Comparison of ENCODE assay signal across 8 mouse cellular contexts in the genomic region with DNA sequence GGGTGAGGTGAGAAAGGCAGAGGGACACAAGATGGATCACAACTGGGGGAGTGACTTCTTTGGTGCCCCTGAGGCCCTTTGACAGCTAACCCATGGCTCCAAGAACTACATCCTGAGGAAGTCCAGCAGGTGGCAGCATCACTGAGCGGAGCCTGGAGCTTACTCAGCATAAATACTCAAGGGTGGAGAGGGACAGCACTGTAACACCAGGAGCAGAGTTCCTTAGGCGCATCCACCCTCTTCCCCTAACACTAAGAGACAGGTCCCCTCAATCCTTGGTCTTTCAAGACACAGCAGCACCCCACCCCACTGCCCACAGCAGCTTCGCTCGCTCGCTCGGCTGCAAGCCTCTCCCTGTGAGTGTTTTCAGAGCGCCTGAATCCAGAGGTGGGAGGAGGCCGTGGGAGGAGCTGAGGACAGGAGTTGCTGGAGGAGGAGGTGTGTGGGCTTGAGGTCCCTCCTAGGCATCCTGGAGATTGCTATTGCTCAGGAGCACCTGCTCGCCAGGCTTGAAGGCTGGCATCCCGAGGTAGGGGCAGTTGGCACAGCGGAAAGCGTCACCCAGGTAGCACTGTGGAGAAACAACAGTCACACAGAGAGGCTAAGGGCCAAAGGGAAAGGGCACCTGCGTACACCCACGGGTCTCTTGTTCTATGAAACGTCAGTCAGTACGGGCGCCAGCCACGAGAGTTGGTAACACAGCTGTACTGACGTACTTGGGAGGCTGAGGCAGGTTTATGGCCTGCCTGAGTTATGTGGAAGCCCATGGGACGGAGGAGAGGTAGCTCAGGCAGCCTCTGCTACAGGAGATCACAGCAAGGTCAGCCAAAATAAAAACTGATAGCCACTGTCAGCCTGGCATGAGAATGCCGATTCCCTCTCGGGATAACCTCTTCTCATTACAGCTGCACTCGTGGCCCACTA. TPM values are rescaled to one million over a fixed set of nuclear protein-coding genes. Genes with fewer than 3 reads are reported as not detected.
DNase-seq lines count a peak whose midpoint lies in the region; ATAC-seq lines count a peak whose summit lies in the region.

No protein-coding gene starts in this region.

- no peak overlapping the region for H3K27ac ChIP-seq in embryonic facial prominence, embryonic 11.5 days (replicated peaks; ENCODE audit: low read depth, low read length)
- no peak overlapping the region for H3K27ac ChIP-seq in heart, embryonic 16.5 days (ENCODE audit: low read length)

- H3K9me3 ChIP-seq in embryonic facial prominence, embryonic 11.5 days (replicated peaks; ENCODE audit: control insufficient read depth, low read length): no peaks in the 10 kb centered on the region
- no peaks in the 10 kb centered on the region for H3K9me3 ChIP-seq in heart, embryonic 16.5 days (replicated peaks; ENCODE audit: control insufficient read depth, low read length)

- H3K9ac ChIP-seq in embryonic facial prominence, embryonic 11.5 days (replicated peaks; ENCODE audit: low read length): no peak overlapping the region
- H3K9ac ChIP-seq in heart, embryonic 16.5 days (ENCODE audit: low read length): no peak overlapping the region

- ATAC-seq in embryonic facial prominence, embryonic 11.5 days (replicated peaks; ENCODE audit: insufficient number of reproducible peaks, low FRiP score, low TSS enrichment, low read depth): peak; percentile 35; the same call in 1 of the 2 replicates
- 0 out of 2 replicates have a peak, but pooled peaks have one; percentile 65 for ATAC-seq in heart, embryonic 16.5 days (replicated peaks; ENCODE audit: extremely low read depth, insufficient read depth, low FRiP score)

- no peaks in the 10 kb centered on the region for H3K27me3 ChIP-seq in embryonic facial prominence, embryonic 11.5 days (ENCODE audit: control insufficient read depth, insufficient read depth, low read length)
- no peaks in the 10 kb centered on the region for H3K27me3 ChIP-seq in heart, embryonic 16.5 days (ENCODE audit: control insufficient read depth, insufficient read depth, low read length)

- H3K4me2 ChIP-seq in embryonic facial prominence, embryonic 11.5 days (ENCODE audit: low read depth, low read length): no peak overlapping the region
- H3K4me2 ChIP-seq in heart, embryonic 16.5 days (ENCODE audit: low read depth, low read length): no peak overlapping the region

- WGBS in embryonic facial prominence, embryonic 11.5 days: 79% methylated on average over 23 of the region's 23 CpGs
- WGBS in heart, embryonic 16.5 days: 76% methylated on average over 23 of the region's 23 CpGs

- DNase-seq in CD4-positive, CD25-positive, alpha-beta regulatory T cell, adult 2 months (ENCODE audit: low read depth, low spot score): peak; percentile 67
- peak; percentile 23 for DNase-seq in T-cell, adult 2 months (ENCODE audit: low spot score)
- peak; percentile 73 for DNase-seq in embryonic facial prominence, embryonic 11.5 days (ENCODE audit: low spot score)
- peak; percentile 68 to 85 for DNase-seq in kidney, postnatal 36 days
- peak; percentile 57 for DNase-seq in lung, postnatal 25 days (ENCODE audit: low spot score)
- peak; percentile 20 for DNase-seq in retina, postnatal 7 days (ENCODE audit: low read depth, low spot score)
- peak; percentile 59 for DNase-seq in yolk sac, embryonic 10.5 days (ENCODE audit: low spot score)

- no peaks in the 10 kb centered on the region for H3K4me1 ChIP-seq in embryonic facial prominence, embryonic 11.5 days (ENCODE audit: control insufficient read depth, insufficient read depth, low read length)
- H3K4me1 ChIP-seq in heart, embryonic 16.5 days (ENCODE audit: control insufficient read depth, insufficient read depth, low read length): no peaks in the 10 kb centered on the region

- H3K4me3 ChIP-seq in embryonic facial prominence, embryonic 11.5 days (ENCODE audit: low read depth, low read length): no peak overlapping the region
- no peak overlapping the region for H3K4me3 ChIP-seq in heart, embryonic 16.5 days (ENCODE audit: low read length)

- H3K36me3 ChIP-seq in embryonic facial prominence, embryonic 11.5 days (replicated peaks; ENCODE audit: control insufficient read depth, insufficient read depth, low read depth, low read length): no peaks in the 10 kb centered on the region; the same call in 1 of the 2 replicates
- H3K36me3 ChIP-seq in heart, embryonic 16.5 days (ENCODE audit: control insufficient read depth, insufficient read depth): peaks cover 49% of the 10 kb centered on the region

RNA-seq across cellular contexts. Expression of a gene that starts 12.6 kb away (rescaled TPM):
- polyA plus RNA-seq in embryonic facial prominence, embryonic 11.5 days (2014; fragmentation: Nextera tagmentation; extraction: Ambion mirVana): not detected in 2 replicates
- 0.44 and 0.51 TPM in 2 replicates for polyA plus RNA-seq in heart, embryonic 16.5 days (2015; fragmentation: Nextera tagmentation; extraction: Ambion mirVana)

RNA-seq across cellular contexts. Expression of a gene that starts 15.2 kb away (rescaled TPM):
- polyA plus RNA-seq in embryonic facial prominence, embryonic 11.5 days (2014; fragmentation: Nextera tagmentation; extraction: Ambion mirVana): 51.9 and 52.8 TPM in 2 replicates
- 194 and 209 TPM in 2 replicates for polyA plus RNA-seq in heart, embryonic 16.5 days (2015; fragmentation: Nextera tagmentation; extraction: Ambion mirVana)

RNA-seq across cellular contexts. Expression of a gene that starts 15.3 kb away (rescaled TPM):
- polyA plus RNA-seq in embryonic facial prominence, embryonic 11.5 days (2014; fragmentation: Nextera tagmentation; extraction: Ambion mirVana): 123 and 139 TPM in 2 replicates
- 88.2 and 98.8 TPM in 2 replicates for polyA plus RNA-seq in heart, embryonic 16.5 days (2015; fragmentation: Nextera tagmentation; extraction: Ambion mirVana)

RNA-seq across cellular contexts. Expression of a gene that starts 34.4 kb away (rescaled TPM):
- 169 and 173 TPM in 2 replicates for polyA plus RNA-seq in embryonic facial prominence, embryonic 11.5 days (2014; fragmentation: Nextera tagmentation; extraction: Ambion mirVana)
- 123 and 134 TPM in 2 replicates for polyA plus RNA-seq in heart, embryonic 16.5 days (2015; fragmentation: Nextera tagmentation; extraction: Ambion mirVana)

RNA-seq across cellular contexts. Expression of a gene that starts 51.1 kb away (rescaled TPM):
- 4.6 and 5.6 TPM in 2 replicates for polyA plus RNA-seq in embryonic facial prominence, embryonic 11.5 days (2014; fragmentation: Nextera tagmentation; extraction: Ambion mirVana)
- 8.2 and 9.3 TPM in 2 replicates for polyA plus RNA-seq in heart, embryonic 16.5 days (2015; fragmentation: Nextera tagmentation; extraction: Ambion mirVana)

Comparison
In these comparisons a context has a peak if more than half of its experiments do, and no peak if none do; other contexts are left out.
1. DNase-seq: peak in every context shown above with its lines; median percentile 76 in kidney, postnatal 36 days; 73 in embryonic facial prominence, embryonic 11.5 days; 67 in CD4-positive, CD25-positive, alpha-beta regulatory T cell, adult 2 months; 59 in yolk sac, embryonic 10.5 days; 57 in lung, postnatal 25 days; 23 in T-cell, adult 2 months; 20 in retina, postnatal 7 days.